Mouse (Mus musculus): ENCODE results near the gene Ccdc116. TPM values are rescaled to one million over a fixed set of nuclear protein-coding genes. Genes with fewer than 3 reads are reported as not detected.

Ccdc116 gene
- total RNA-seq, 2 experiments from 2014 or later, result 0.83 TPM; not detected in 1

- peak; percentile 99 for ATAC-seq (replicated peaks; ENCODE audit: low FRiP score, poor library complexity, severe bottlenecking)
These were observed 14.7 kb downstream of the Ccdc116 start, which contains the start of gene Sdf2l1 for GRCm38 (mm10) chr16:17132089-17132905. Gene Sdf2l1, minus strand, starts transcription at chr16:17132383.

- ATAC-seq (replicated peaks; ENCODE audit: low FRiP score, poor library complexity, severe bottlenecking), result no peak
These were observed 15.6 kb downstream of the Ccdc116 start for GRCm38 (mm10) chr16:17131191-17132088.

GRCm38 (mm10) chr16:17127292-17127691 lies 19.7 kb downstream of the Ccdc116 start:
- no peak for ATAC-seq (replicated peaks; ENCODE audit: low FRiP score, poor library complexity, severe bottlenecking)

GRCm38 (mm10) chr16:17124871-17125520 lies 22.0 kb downstream of the Ccdc116 start, which contains the start of gene 2610318N02Rik:
Gene 2610318N02Rik, minus strand, starts transcription at chr16:17125167.
- peak; percentile 97 for ATAC-seq (replicated peaks; ENCODE audit: low FRiP score, poor library complexity, severe bottlenecking)

GRCm38 (mm10) chr16:17124119-17124870 lies 22.7 kb downstream of the Ccdc116 start:
- ATAC-seq (replicated peaks; ENCODE audit: low FRiP score, poor library complexity, severe bottlenecking), result peak; percentile 17

- ATAC-seq (replicated peaks; ENCODE audit: low FRiP score, poor library complexity, severe bottlenecking), result no peak
These were observed 25.5 kb downstream of the Ccdc116 start for GRCm38 (mm10) chr16:17121569-17121968.

- no peak for ATAC-seq (replicated peaks; ENCODE audit: low FRiP score, poor library complexity, severe bottlenecking)
These were observed 29.7 kb downstream of the Ccdc116 start for GRCm38 (mm10) chr16:17117309-17117799.

- ATAC-seq (replicated peaks; ENCODE audit: low FRiP score, poor library complexity, severe bottlenecking), result peak; percentile 98
These were observed 36.0 kb downstream of the Ccdc116 start, which contains the start of gene Ppil2 for GRCm38 (mm10) chr16:17110771-17111743. Gene Ppil2, minus strand, starts transcription at chr16:17111257.

- no peak for ATAC-seq (replicated peaks; ENCODE audit: low FRiP score, poor library complexity, severe bottlenecking)
These were observed 42.4 kb downstream of the Ccdc116 start for GRCm38 (mm10) chr16:17104600-17104999.

GRCm38 (mm10) chr16:17102630-17103220 lies 44.3 kb downstream of the Ccdc116 start:
- ATAC-seq (replicated peaks; ENCODE audit: low FRiP score, poor library complexity, severe bottlenecking), result no peak

- ATAC-seq (replicated peaks; ENCODE audit: low FRiP score, poor library complexity, severe bottlenecking), result no peak
These were observed 50.1 kb downstream of the Ccdc116 start for GRCm38 (mm10) chr16:17096938-17097337.

Other genes with a start within 250 kb of the Ccdc116 start
- 81.7 and 109 TPM in 2 replicates for gene Mapk1, start 163.8 kb downstream of the Ccdc116 start, total RNA-seq (2015; ENCODE audit: low replicate concordance)
- gene Mapk1, start 163.8 kb downstream of the Ccdc116 start, total RNA-seq (2017; ENCODE audit: low replicate concordance), result 113 and 116 TPM in 2 replicates
- not detected in 2 replicates for gene Ypel1, start 77.5 kb downstream of the Ccdc116 start, total RNA-seq (2015; ENCODE audit: low replicate concordance)
- not detected in 2 replicates for gene Ypel1, start 77.5 kb downstream of the Ccdc116 start, total RNA-seq (2017; ENCODE audit: low replicate concordance)
- 41.9 and 43.2 TPM in 2 replicates for gene Ppil2, start 36.0 kb downstream of the Ccdc116 start, total RNA-seq (2015; ENCODE audit: low replicate concordance)
- 37.7 and 65.6 TPM in 2 replicates for gene Ppil2, start 36.0 kb downstream of the Ccdc116 start, total RNA-seq (2017; ENCODE audit: low replicate concordance)
- gene 2610318N02Rik, start 22.1 kb downstream of the Ccdc116 start, total RNA-seq (2015; ENCODE audit: low replicate concordance), result 5.9 TPM in 1 of 2 replicates, not detected in the other
- 2.7 and 2.9 TPM in 2 replicates for gene 2610318N02Rik, start 22.1 kb downstream of the Ccdc116 start, total RNA-seq (2017; ENCODE audit: low replicate concordance)
- gene Sdf2l1, start 14.8 kb downstream of the Ccdc116 start, total RNA-seq (2015; ENCODE audit: low replicate concordance), result 18.4 and 25.6 TPM in 2 replicates
- 7.2 and 15.7 TPM in 2 replicates for gene Sdf2l1, start 14.8 kb downstream of the Ccdc116 start, total RNA-seq (2017; ENCODE audit: low replicate concordance)
- not detected in 2 replicates for gene Ydjc, start 2.6 kb downstream of the Ccdc116 start, total RNA-seq (2015; ENCODE audit: low replicate concordance)
- 0.13 TPM in 1 of 2 replicates, not detected in the other for gene Ydjc, start 2.6 kb downstream of the Ccdc116 start, total RNA-seq (2017; ENCODE audit: low replicate concordance)
- 110 and 161 TPM in 2 replicates for gene Ube2l3, start 55.4 kb upstream of the Ccdc116 start, total RNA-seq (2015; ENCODE audit: low replicate concordance)
- 31.6 and 40.6 TPM in 2 replicates for gene Ube2l3, start 55.4 kb upstream of the Ccdc116 start, total RNA-seq (2017; ENCODE audit: low replicate concordance)
- gene Rimbp3, start 61.4 kb upstream of the Ccdc116 start, total RNA-seq (2015; ENCODE audit: low replicate concordance), result not detected in 2 replicates
- gene Rimbp3, start 61.4 kb upstream of the Ccdc116 start, total RNA-seq (2017; ENCODE audit: low replicate concordance), result 0.38 TPM in 1 of 2 replicates, not detected in the other
- gene Hic2, start 86.3 kb upstream of the Ccdc116 start, total RNA-seq (2015; ENCODE audit: low replicate concordance), result under 0.01 TPM in 1 of 2 replicates, not detected in the other
- 0.13 and 0.23 TPM in 2 replicates for gene Hic2, start 86.3 kb upstream of the Ccdc116 start, total RNA-seq (2017; ENCODE audit: low replicate concordance)
- 4.6 TPM in 1 of 2 replicates, not detected in the other for gene Tmem191c, start 128.8 kb upstream of the Ccdc116 start, total RNA-seq (2015; ENCODE audit: low replicate concordance)
- gene Tmem191c, start 128.8 kb upstream of the Ccdc116 start, total RNA-seq (2017; ENCODE audit: low replicate concordance), result not detected in 2 replicates
- not detected in 2 replicates for gene Serpind1, start 184.1 kb upstream of the Ccdc116 start, total RNA-seq (2015; ENCODE audit: low replicate concordance)
- not detected in 2 replicates for gene Serpind1, start 184.1 kb upstream of the Ccdc116 start, total RNA-seq (2017; ENCODE audit: low replicate concordance)

All from erythroid progenitor cell, adult 5-6 weeks (primary cell).